ENCODE assay signal across 8 mouse cellular contexts in the genomic region with DNA sequence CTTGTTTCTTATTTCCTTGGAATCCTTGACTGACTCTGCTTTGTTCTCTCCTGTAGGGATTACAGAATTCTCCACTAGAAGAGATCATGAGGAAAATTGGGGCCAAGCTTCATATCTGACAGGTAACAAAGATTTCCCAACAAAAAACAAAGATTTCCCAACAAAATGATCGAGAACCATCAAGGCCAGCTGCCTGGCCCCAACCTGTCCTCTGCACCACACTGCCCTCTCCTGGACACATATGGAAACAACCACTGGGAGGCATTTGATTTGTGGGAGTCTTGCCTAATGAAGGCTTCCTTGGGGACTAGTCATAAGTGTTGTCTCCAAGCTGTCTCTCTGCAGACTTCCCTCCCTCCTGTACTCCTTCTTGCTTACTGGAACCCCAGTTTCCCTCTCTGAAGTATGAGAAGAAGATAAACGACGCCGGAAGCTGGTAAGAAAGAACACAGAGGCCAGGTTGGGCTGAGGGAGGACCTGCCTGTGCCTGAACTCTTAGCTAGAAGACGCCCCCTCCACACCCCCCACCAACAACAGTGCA. TPM values are rescaled to one million over a fixed set of nuclear protein-coding genes. Genes with fewer than 3 reads are reported as not detected.
DNase-seq lines count a peak whose midpoint lies in the region; ATAC-seq and TF ChIP-seq lines count a peak whose summit lies in the region.

No protein-coding gene starts in this region.

- DNase-seq in kidney, adult 11 months = peak; percentile 33
- peak; percentile 49 to 58 for DNase-seq in layer of hippocampus, postnatal 36 days
- peak; percentile 81 for DNase-seq in urinary bladder, postnatal 14 days (ENCODE audit: low spot score)

- H3K9ac ChIP-seq in kidney, embryonic 16.5 days (replicated peaks; ENCODE audit: low read length) = no peak overlapping the region
- H3K9ac ChIP-seq in ES-Bruce4 (ENCODE audit: low read depth, poor library complexity, severe bottlenecking) = no peak overlapping the region

- no peaks in the 10 kb centered on the region for H3K4me1 ChIP-seq in kidney, embryonic 16.5 days (ENCODE audit: insufficient read depth, low read length)
- peaks cover 6% of the 10 kb centered on the region for H3K4me1 ChIP-seq in ES-Bruce4 (ENCODE audit: control insufficient read depth, insufficient read depth, low read length)
- H3K4me1 ChIP-seq in bone marrow, adult 2 months (ENCODE audit: control insufficient read depth, insufficient read depth, low read length) = peaks cover 4% of the 10 kb centered on the region
- peaks cover 4% of the 10 kb centered on the region; the same call in 1 of the 2 replicates for H3K4me1 ChIP-seq in olfactory bulb, adult 2 months (ENCODE audit: control insufficient read depth, insufficient read depth, low read length)

- H3K9me3 ChIP-seq in kidney, embryonic 16.5 days (ENCODE audit: low read length) = no peaks in the 10 kb centered on the region
- H3K9me3 ChIP-seq in ES-Bruce4 (replicated peaks; ENCODE audit: control insufficient read depth, insufficient read depth, low read length, poor library complexity, severe bottlenecking) = no peaks in the 10 kb centered on the region

- no peak for ATAC-seq in kidney, embryonic 16.5 days (ENCODE audit: low FRiP score, low TSS enrichment)
- peak; percentile 69 for ATAC-seq in erythroid progenitor cell, adult 5-6 weeks (replicated peaks; ENCODE audit: low FRiP score, poor library complexity, severe bottlenecking)

- no peaks in the 10 kb centered on the region for H3K36me3 ChIP-seq in kidney, embryonic 16.5 days (ENCODE audit: insufficient read depth, low read length)
- H3K36me3 ChIP-seq in ES-Bruce4 (ENCODE audit: control insufficient read depth, insufficient read depth, low read length, poor library complexity, severe bottlenecking) = no peaks in the 10 kb centered on the region

- H3K4me3 ChIP-seq in kidney, embryonic 16.5 days (ENCODE audit: low read length) = no peak overlapping the region
- no peak overlapping the region for H3K4me3 ChIP-seq in ES-Bruce4 (ENCODE audit: low read depth, low read length)
- no peak overlapping the region for H3K4me3 ChIP-seq in bone marrow, adult 2 months (replicated peaks; ENCODE audit: control insufficient read depth, low read depth, low read length)
- H3K4me3 ChIP-seq in olfactory bulb, adult 2 months (ENCODE audit: insufficient read depth, low read depth, low read length) = no peak overlapping the region

- WGBS in kidney, embryonic 16.5 days = 36% methylated on average over 5 of the region's 5 CpGs
- 41% methylated on average over 5 of the region's 5 CpGs for WGBS in bone marrow, adult 2 months
- WGBS in olfactory bulb, adult 2 months = 44% methylated on average over 5 of the region's 5 CpGs

- peak; percentile 78 for TF ChIP-seq CTCF in ES-Bruce4 (IDR thresholded peaks at IDR 0.05; ENCODE audit: low read depth, low read length)
- TF ChIP-seq CTCF in bone marrow, adult 2 months (IDR thresholded peaks at IDR 0.05; ENCODE audit: control insufficient read depth, insufficient read depth, low read length) = peak; percentile 92
- TF ChIP-seq CTCF in olfactory bulb, adult 2 months (IDR thresholded peaks at IDR 0.05; ENCODE audit: insufficient read depth, low read depth, low read length) = peak; percentile 21; the same call in 1 of the 2 replicates

- TF ChIP-seq POLR2A in ES-Bruce4 (IDR thresholded peaks at IDR 0.05; ENCODE audit: insufficient read depth, low read length) = no peak
- no peak for TF ChIP-seq POLR2A in bone marrow, adult 2 months (IDR thresholded peaks at IDR 0.05; ENCODE audit: borderline replicate concordance, control insufficient read depth, low read depth, low read length)
- TF ChIP-seq POLR2A in olfactory bulb, adult 2 months (IDR thresholded peaks at IDR 0.05; ENCODE audit: insufficient read depth, low read depth, low read length) = no peak

- H3K4me2 ChIP-seq in kidney, embryonic 16.5 days (replicated peaks; ENCODE audit: low read depth, low read length) = no peak overlapping the region

- no peak overlapping the region for H3K27ac ChIP-seq in kidney, embryonic 16.5 days (ENCODE audit: low read length)
- no peak overlapping the region for H3K27ac ChIP-seq in ES-Bruce4 (ENCODE audit: insufficient read depth, low read length)
- H3K27ac ChIP-seq in bone marrow, adult 2 months (ENCODE audit: control insufficient read depth, insufficient read depth, low read depth, low read length, poor library complexity) = no peak overlapping the region
- H3K27ac ChIP-seq in olfactory bulb, adult 2 months (ENCODE audit: insufficient read depth, low read depth, low read length) = no peak overlapping the region

- H3K27me3 ChIP-seq in kidney, embryonic 16.5 days (ENCODE audit: insufficient read depth, low read length) = no peaks in the 10 kb centered on the region
- H3K27me3 ChIP-seq in ES-Bruce4 (ENCODE audit: control insufficient read depth, insufficient read depth, low read length, poor library complexity, severe bottlenecking) = no peaks in the 10 kb centered on the region

- no peak for TF ChIP-seq EP300 in ES-Bruce4 (IDR thresholded peaks at IDR 0.05; ENCODE audit: insufficient read depth, low read depth, low read length)

RNA-seq across cellular contexts. Expression of gene Ckap4, which starts 19.8 kb away (rescaled TPM):
- polyA plus RNA-seq in kidney, embryonic 16.5 days (2015; fragmentation: Nextera tagmentation; extraction: Ambion mirVana) = 40.0 and 72.4 TPM in 2 replicates
- polyA plus RNA-seq in ES-Bruce4 (2011; ENCODE audit: insufficient read depth, insufficient read length, low read depth, missing spikeins) = 52.1 and 53.4 TPM in 2 replicates
- 12.5 and 27.6 TPM in 2 replicates for polyA plus RNA-seq in bone marrow, adult 2 months (2011; ENCODE audit: insufficient read depth, insufficient read length, low replicate concordance, missing spikeins)
- 17.7 and 20.5 TPM in 2 replicates for total RNA-seq in erythroid progenitor cell, adult 5-6 weeks (2015; ENCODE audit: low replicate concordance)
- total RNA-seq in erythroid progenitor cell, adult 5-6 weeks (2017; ENCODE audit: low replicate concordance) = 13.2 and 14.5 TPM in 2 replicates
- total RNA-seq in layer of hippocampus, postnatal 36 days (2021) = 10 to 100 TPM; 21.6 to 22.5 TPM
- polyA plus RNA-seq in olfactory bulb, adult 2 months (2012; ENCODE audit: insufficient read depth, insufficient read length, low replicate concordance, missing spikeins) = not detected in 2 replicates

Comparison
In these comparisons a context has a peak if more than half of its experiments do, and no peak if none do; other contexts are left out.
1. CTCF ChIP-seq: peak in every context shown above with its lines; median percentile 92 in bone marrow, adult 2 months; 78 in ES-Bruce4; 21 in olfactory bulb, adult 2 months.
2. RNA of gene Ckap4, which starts 19.8 kb away (polyA plus RNA-seq): 40.0 to 72.4 TPM in kidney, embryonic 16.5 days, 52.1 to 53.4 TPM in ES-Bruce4 and 12.5 to 27.6 TPM in bone marrow, adult 2 months; not detected in olfactory bulb, adult 2 months; every median in the first group is over 10 times any median in the second.
3. Peak in every context shown above with its lines, with median percentiles within 50 percentile points of each other: DNase-seq.